Mouse (Mus musculus): Measurements from ENCODE around the gene Nostrin. TPM values are rescaled to one million over a fixed set of nuclear protein-coding genes. Genes with fewer than 3 reads are reported as not detected.
A peak's percentile ranks its signal among the peaks of the same experiment; 100 is the strongest.

Nostrin gene
- total RNA-seq, 1 experiment from 2014 or later: 15.1 TPM

DNA sequence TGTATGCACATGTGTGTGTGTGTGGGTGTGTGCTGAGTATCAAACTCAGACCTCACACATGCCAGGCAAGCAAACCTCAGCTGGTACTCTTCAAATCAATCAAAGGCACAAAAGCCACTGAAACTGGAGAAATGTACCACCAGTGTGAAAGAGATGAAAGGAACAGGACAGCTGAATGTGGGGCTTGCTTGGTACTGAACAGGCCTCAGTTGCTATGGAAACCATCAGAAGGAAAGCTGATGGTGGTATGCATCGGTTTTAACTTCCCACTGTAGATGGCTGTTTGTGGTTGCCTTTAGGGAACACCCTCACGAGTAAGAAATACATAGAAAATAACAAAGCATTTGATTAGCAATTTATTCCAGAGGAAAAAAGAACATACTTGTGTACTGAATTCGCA is 10.2 kb upstream of the Nostrin start:
- no peak for ATAC-seq (replicated peaks; ENCODE audit: insufficient number of reproducible peaks, low FRiP score, low TSS enrichment, poor library complexity, severe bottlenecking)

DNA sequence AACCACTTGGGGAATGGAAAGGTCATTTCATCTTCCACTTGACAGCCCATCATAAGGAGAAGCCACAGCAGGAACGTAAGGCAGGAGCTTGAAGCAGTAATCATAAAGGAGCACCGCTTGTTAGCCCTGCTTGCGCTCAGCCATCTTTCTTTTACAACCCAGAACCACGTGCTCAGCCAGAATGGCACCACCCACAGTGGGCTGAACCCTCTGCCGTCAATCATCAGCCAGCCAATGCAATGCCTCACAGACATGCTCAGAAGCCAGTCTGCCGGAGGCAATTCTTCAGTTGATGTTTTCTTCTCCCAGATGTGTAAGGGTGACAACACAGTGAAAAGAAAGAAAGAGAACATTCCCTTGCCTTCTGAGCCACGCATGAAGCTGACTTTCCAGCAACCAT is 7.3 kb upstream of the Nostrin start:
- peak; percentile 72 for ATAC-seq (replicated peaks; ENCODE audit: insufficient number of reproducible peaks, low FRiP score, low TSS enrichment, poor library complexity, severe bottlenecking)

DNA sequence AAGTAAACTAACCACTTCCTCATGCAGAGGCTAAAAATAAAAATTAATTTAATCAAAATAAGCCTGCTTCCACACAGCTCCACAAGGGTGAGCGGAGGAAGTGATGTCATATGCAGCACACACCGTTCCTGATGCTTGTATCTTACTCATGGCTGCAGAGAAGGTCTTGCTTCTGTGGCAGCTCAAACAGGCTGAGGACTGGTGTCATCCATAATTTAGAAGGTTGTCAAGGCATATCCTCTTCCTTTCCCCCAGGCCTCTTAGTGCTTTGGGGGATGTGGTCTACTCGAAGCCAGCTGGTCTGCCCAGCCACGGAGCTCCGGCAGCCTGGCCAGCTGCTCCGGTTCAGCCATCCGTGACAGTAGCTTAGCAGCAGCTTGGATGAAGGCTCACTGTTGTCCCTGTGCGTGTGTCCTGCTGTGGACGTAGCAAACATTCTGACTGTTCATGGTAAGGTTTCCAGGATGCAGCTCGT is 6.6 kb upstream of the Nostrin start:
- peak; percentile 82 for ATAC-seq (replicated peaks; ENCODE audit: insufficient number of reproducible peaks, low FRiP score, low TSS enrichment, poor library complexity, severe bottlenecking)

DNA sequence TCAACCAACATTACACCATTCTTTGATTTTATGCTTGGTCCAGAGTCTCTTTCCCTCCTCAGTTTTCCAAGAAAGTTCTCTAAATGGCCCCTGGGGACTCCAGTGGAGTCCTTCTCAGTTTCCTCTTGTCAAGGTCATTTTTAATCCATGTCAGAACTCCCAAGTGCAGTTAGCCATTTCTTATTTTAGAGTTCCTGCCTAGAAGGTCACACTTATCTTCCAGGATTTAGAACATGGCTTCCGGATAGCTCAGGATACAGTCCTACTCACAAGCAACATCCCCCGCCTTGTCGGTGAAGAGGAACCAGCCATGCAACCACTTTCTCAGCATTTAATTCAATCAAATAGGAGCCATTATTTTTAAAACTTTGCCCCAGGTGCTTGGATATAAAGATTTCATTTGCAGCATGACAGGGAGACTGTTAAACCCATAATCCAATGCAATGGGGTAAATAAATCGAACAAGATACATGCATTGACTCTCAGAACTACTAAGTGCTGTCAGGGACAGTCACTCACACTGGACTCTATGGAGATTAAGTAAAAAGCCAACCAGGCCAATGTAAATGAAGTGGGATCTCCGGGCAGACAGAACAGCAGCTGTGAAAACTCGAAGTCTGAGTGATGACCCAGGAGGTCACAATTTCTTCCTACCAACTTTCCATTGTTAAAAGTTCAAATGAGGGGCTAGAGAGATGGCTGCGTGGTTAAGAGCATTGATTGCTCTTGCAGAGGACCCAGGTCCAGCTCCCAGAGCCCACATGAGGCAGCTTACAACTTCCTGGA is 6.0 kb upstream of the Nostrin start:
- no peak for ATAC-seq (replicated peaks; ENCODE audit: insufficient number of reproducible peaks, low FRiP score, low TSS enrichment, poor library complexity, severe bottlenecking)

DNA sequence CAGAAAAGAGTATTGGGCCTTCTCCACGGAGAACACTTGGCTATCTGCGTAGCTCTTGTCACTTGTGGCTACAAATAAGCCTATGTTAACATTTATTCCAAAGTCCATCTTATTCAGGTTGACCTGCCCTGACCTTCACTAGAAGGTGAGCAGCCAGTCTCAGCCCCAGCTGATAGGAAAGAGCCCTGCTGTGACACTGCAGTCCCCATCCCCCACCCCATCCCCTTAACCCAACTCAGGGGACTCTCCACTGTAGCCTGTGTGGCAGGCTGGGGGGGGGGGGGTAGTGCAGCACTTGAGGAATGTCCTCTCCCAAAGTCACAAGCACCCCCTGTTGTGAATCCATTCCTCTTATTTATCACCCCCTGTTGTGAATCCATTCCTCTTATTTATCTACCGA is 3.6 kb upstream of the Nostrin start:
- ATAC-seq (replicated peaks; ENCODE audit: insufficient number of reproducible peaks, low FRiP score, low TSS enrichment, poor library complexity, severe bottlenecking): no peak

DNA sequence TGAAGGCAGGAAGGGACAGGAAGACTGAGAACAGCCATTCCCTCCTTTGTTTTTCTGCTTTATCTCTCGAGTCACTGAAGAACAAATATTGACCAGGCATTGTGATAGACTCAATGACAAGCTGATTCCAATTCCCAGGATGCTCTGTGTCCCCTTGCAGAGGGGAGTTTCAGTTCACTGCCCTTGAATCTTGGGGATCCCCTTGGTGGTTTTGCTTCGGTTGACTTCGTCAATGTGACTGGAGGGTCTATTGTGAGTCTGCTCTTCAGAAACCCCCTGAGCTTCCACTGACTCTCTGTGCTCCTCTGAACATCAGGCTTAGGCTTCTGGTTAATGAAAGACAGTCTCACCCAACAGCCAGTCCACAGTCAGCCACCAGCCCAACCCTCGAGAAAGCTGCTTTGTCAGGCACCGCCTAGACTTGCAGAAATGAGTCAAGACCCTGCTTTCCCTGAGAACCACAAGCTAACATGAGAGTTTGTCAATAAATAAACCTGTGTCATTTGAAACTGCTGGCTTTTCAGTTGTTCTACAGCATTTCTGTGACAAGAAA is 3.0 kb upstream of the Nostrin start:
- ATAC-seq (replicated peaks; ENCODE audit: insufficient number of reproducible peaks, low FRiP score, low TSS enrichment, poor library complexity, severe bottlenecking): no peak

DNA sequence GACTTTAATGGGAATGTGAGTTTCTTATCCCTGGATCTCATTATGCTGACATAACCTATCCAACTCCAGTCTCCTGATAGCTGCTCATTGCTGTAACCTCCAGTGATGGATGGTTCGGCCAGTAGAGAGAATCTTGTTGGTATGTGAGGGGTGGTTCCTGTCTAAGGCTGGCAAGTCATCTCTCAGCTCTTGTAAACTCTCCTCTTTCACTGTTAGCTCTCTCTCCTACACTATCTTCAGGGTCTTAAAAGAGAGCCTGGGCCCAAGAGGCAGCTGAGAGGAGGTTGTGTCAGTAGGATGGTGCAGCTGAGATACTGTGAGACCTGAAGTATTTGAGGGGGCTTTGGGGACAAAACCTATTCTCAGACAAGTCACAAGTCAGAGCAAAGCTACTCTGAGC is 1.4 kb upstream of the Nostrin start:
- ATAC-seq (replicated peaks; ENCODE audit: insufficient number of reproducible peaks, low FRiP score, low TSS enrichment, poor library complexity, severe bottlenecking): no peak

DNA sequence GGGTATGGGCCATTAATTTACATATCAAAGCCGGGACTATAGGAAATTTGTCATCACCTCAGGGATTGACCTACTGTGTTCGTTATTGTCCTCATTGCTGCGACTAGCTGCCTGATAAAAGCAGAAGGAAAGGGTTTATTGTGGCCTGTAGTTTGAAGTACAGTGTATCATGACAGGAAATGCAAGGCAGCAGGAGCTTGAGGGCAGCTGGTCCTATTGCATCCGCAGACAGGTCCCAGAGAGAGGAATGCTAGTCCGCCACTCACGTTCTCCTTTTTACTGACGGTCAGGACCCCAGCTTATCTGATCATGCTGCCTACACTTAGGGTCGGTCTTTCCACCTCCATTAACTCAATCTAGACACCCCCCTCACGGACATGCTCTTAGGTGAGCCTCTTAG is 663 bp upstream of the Nostrin start:
- ATAC-seq (replicated peaks; ENCODE audit: insufficient number of reproducible peaks, low FRiP score, low TSS enrichment, poor library complexity, severe bottlenecking): no peak

DNA sequence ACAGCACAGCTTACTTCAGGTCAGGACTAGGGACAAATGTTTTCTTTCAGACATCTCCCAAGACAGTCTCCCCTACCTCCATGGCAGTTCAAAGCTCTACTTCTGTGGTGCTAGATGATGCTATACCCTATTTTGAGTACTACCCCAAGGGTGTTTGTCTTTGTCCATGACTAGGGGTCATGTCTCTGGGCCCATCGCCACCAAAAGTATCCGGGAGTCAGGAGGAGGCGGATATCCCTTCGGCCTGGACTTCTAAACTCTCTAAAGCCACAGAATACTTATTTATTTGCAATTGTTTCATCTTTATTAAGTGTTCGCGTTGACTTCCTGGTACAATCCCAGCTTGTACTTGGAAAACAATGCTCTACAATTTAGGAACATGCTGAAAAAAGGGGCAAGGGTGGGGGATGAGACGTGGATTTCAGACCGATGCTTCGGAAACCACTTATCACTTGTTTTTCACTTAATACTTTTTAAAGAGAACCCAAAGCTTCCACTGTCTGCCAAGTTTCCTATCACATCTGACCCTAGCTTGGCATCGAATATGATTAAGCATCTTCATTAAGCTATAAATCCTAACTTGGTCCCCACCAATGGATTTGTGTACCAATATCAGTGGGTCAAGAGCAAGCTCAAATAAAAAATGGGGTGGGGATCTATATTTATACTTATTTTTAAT is 1.9 kb downstream of the Nostrin start:
- no peak for ATAC-seq (replicated peaks; ENCODE audit: insufficient number of reproducible peaks, low FRiP score, low TSS enrichment, poor library complexity, severe bottlenecking)

DNA sequence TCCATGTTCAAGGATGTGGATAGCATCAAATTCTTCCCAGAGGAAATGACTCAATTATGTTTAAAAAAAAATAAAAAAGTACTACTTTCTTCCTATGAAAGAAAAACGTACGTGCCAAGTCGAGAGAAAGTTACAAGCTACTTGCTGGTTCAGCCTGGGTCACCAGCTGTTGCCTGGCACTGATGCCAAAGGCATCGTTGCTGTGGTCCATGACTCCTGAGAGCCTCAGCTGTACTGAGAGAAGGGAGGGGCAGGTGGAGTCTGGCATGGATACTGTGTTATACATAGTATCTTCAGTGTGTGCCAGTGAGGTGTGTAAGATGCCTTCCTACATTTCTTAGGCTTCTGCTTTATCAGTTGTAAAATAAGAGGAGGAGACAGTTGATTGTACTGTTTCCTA is 3.2 kb downstream of the Nostrin start:
- no peak for ATAC-seq (replicated peaks; ENCODE audit: insufficient number of reproducible peaks, low FRiP score, low TSS enrichment, poor library complexity, severe bottlenecking)

DNA sequence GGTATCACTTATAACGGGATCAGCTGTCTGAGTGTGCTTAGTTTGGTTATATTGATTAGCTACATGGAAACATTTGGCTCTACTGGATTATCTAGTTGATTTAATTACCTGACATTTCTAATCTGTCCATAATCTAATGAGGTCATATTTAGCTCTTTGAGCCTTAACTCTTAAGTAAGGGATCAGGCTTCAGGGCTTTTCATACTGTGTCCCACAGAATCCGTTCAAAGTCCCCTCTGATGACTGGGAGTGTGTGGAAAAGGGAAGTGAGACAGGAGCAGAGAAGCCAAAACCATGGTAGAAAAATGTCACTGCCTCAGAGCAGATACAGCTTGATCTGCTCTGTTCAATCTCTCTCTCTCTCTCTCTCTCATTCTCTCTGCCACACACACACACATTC is 4.6 kb downstream of the Nostrin start:
- ATAC-seq (replicated peaks; ENCODE audit: insufficient number of reproducible peaks, low FRiP score, low TSS enrichment, poor library complexity, severe bottlenecking): no peak

DNA sequence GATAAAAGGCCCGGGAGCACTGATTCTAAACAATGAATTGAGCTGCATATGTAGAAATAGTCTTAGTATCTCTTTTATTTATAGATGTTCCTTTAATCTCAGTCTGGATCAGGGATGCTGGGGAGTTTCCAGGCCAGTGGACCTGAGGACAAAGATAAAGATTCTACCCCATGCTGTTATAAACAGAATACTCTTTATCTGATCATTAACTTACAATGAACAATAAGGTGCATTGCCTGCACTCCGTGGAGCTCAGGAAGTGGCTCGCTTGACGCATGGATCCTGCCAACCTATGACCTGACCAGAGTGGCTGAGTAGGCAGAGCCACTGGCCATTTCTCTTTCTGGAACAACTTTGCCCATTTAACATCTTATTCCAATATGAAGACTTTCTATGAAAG is 5.2 kb downstream of the Nostrin start:
- ATAC-seq (replicated peaks; ENCODE audit: insufficient number of reproducible peaks, low FRiP score, low TSS enrichment, poor library complexity, severe bottlenecking): no peak

DNA sequence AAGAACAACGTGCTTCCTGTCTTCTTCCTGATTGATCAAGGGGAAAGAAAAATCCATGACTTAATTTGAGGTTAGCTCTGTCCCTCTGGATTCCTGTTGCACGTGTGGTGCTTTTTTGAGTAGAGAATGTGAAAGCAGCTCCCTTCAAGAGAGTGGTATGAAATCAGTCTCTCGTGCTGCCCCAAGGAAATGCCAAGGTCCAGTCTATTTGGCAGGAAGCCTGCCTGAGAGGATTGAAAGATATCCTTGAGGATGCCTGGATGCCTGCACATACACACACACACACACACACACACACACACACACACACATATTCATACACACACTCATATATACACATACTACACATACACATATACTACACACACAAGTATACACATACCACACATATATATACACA is 13.1 kb downstream of the Nostrin start:
- ATAC-seq (replicated peaks; ENCODE audit: insufficient number of reproducible peaks, low FRiP score, low TSS enrichment, poor library complexity, severe bottlenecking): no peak

DNA sequence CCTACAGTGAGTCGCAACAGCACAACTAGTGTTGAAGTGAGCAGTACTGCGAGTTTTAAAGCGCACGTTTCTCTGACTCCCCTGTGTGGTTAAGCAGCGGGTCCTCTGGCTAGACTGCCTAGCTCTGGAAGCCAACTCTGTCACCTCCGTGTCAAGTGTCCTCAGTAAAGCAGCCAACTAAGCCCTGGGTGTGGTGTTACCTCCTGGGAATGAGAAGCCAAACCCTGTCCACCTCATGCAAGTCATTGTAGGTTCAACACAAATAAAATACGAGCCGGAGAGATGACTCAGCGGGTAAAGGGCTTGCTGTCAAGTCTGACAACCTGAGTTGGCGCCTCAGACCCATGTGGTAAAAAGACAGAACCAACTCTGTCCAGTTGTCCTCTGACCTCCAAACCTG is 13.6 kb downstream of the Nostrin start:
- ATAC-seq (replicated peaks; ENCODE audit: insufficient number of reproducible peaks, low FRiP score, low TSS enrichment, poor library complexity, severe bottlenecking): no peak

DNA sequence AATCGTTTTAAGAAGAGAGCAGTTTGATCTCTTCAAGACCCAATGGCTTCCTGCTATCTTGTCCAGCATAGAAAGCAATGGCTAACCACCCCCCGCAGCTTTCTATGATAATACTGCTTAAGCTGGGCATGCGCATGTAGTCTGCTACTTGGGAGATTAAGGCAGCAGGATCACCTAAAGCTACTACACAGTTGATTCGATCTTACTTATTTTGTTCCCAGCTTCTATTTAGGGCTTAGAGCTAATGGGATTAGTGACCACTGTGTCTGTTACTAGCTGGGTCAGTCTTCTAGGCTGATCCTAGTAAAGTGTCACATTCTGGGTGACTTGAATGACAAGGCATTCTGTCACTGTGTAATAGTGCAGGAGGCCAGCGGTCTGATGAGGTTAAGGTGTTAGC is 15.2 kb downstream of the Nostrin start:
- no peak for ATAC-seq (replicated peaks; ENCODE audit: insufficient number of reproducible peaks, low FRiP score, low TSS enrichment, poor library complexity, severe bottlenecking)

DNA sequence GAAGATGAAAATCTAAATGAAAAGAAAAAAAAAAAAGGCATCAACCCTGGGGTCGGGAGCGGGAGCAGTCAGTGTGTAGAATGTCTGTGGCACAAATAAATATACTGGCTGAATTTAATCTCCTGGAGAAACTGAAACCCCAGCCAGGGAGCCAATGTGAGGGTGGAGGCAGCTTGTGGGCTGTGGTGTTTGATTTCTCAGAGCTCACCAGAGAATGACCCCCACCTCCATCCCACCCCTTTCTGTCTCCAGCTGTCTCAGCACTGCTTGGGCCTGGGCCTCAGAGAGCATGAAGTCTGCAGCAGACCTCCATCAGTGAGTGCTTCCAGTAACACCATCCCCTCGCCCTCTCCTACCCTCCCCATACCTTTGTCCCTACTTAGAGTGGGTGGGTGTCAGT is 20.3 kb downstream of the Nostrin start:
- ATAC-seq (replicated peaks; ENCODE audit: insufficient number of reproducible peaks, low FRiP score, low TSS enrichment, poor library complexity, severe bottlenecking): no peak

DNA sequence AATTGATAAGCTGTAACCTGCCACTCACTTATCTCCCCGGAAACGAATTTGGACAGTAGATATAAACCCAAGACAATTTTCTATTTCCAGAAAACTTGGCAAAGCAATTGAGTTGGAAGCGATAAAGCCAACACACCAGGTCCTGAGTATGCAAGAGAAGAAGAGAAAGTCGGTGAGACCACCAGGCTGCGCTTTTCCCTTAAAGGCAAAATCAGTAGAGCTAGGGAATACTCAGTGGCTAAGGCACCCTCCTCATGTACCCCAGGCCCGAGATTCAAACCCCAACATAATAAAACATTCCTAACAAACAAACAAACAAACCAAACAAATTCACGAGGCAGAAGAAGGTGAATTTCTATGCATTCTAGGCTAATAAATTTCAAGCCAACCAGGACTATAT is 20.7 kb downstream of the Nostrin start:
- no peak for ATAC-seq (replicated peaks; ENCODE audit: insufficient number of reproducible peaks, low FRiP score, low TSS enrichment, poor library complexity, severe bottlenecking)

DNA sequence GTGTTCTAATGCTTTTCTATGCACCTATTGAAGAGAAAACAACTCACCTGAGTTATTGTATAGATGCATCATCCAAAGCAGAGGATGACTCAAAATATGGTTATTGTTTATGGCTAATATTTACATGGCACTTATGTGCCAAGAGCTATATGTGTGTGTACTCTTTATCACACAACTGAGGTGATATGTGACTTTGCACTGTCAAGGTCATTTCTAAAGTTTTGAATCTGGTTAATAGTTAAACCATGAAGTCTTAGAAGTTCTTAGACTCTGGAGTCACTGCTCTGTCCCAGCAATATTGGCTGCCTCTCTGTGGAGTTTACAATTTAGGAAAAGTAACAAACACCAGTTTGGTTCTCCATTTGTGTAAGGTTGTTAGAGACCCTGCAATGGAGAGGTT is 23.3 kb downstream of the Nostrin start:
- no peak for ATAC-seq (replicated peaks; ENCODE audit: insufficient number of reproducible peaks, low FRiP score, low TSS enrichment, poor library complexity, severe bottlenecking)

DNA sequence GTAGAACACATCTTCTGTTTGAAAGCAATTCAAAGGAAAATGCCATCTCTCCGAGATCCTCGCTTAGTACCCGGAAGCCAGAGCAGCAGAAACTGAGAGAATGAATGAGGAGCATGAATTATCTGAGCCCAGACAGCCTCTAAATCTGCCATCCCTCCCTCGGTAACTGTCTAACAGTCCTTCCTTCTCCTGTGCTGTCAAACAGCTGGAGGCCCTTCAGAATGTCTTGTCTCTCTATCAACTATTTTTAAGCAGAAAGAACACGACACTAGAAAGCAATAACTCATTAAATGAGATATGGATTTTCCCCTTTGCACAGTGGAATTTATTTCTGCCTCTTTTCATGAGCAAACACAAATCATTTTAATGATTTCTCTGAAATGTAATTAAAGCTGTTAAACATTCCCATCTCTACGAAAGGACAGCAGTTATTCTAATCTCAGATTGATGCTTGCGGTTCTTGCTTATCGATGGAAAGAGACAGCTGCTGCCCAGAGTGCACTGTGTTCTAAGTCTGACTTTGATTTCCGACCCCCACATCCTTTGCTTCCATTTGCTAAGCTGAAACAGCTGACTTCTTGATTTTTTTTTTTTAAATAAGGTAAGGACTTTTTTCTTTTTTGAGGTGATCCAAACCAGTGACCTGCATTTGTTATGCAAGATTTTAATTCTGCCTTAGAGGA is 34.9 kb downstream of the Nostrin start:
- no peak for ATAC-seq (replicated peaks; ENCODE audit: insufficient number of reproducible peaks, low FRiP score, low TSS enrichment, poor library complexity, severe bottlenecking)

DNA sequence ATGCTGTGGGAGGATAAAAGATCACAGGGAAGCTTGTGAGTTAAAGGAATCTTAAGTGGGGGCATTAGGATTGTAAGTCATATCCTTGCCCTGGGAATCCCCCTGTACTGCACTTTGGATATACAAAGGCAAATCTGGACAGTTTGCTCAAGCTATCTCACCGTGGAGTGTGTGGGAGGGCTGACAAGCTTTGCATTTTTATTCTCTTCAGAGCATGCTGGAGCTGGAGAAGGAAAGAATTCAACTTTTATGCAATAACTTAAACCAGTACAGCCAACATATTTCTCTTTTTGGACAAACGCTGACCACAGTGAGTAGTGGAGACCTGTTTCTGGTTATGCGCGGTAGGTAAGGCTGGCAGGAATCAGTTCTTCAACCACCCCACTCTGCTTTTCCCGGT is 39.7 kb downstream of the Nostrin start:
- no peak for ATAC-seq (replicated peaks; ENCODE audit: insufficient number of reproducible peaks, low FRiP score, low TSS enrichment, poor library complexity, severe bottlenecking)

Data from monocyte, adult 5-6 weeks (primary cell).